Mouse (Mus musculus) adipocyte (in vitro differentiated cells): ENCODE results near the gene Frs3.

Experiments
- DNase-seq: peaks from one replicate; pipeline ENCODE4 v3.0.0-alpha.2; 2016; ENCODE audit warnings: low spot score

The Frs3 gene

GRCm38 (mm10) chr17:47691650-47692049, 2.8 kb downstream of the Frs3 start:
- DNase-seq, result no peak

- no peak for DNase-seq
Measured at GRCm38 (mm10) chr17:47693671-47694441, 5.0 kb downstream of the Frs3 start.

GRCm38 (mm10) chr17:47694442-47694502, 5.4 kb downstream of the Frs3 start, which contains the start of gene Gm21981:
TSS of gene Gm21981 (minus strand) at chr17:47694455.
- DNase-seq, result no peak

- DNase-seq, result peak; percentile 97
Measured at GRCm38 (mm10) chr17:47694503-47695336, 5.9 kb downstream of the Frs3 start, which contains the start of gene Prickle4. TSS of gene Prickle4 (minus strand) at chr17:47694736.

- DNase-seq, result no peak
Measured at GRCm38 (mm10) chr17:47695337-47695710, 6.5 kb downstream of the Frs3 start.

- DNase-seq, result no peak
Measured at GRCm38 (mm10) chr17:47698156-47698555, 9.3 kb downstream of the Frs3 start.

DNA sequence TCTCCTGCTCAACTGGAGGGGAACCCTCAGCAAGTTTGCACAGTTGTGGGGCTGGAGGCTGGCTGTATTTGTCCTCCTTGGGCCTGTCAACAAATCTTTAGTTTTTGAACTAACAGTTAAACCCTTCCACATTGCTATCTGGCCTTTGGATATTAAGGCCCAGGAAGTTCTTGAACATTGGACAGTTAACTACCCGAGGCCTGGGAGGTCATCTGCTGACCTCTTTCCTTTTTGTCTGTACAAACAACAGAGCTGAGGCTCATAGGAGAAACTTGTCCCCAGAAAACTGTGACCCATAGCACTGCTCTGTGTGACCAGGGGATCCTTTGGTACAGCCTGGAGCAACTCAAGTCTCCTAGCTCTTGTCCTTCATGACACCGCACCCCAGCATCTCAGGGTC, 10.2 kb downstream of the Frs3 start:
- DNase-seq, result no peak

DNA sequence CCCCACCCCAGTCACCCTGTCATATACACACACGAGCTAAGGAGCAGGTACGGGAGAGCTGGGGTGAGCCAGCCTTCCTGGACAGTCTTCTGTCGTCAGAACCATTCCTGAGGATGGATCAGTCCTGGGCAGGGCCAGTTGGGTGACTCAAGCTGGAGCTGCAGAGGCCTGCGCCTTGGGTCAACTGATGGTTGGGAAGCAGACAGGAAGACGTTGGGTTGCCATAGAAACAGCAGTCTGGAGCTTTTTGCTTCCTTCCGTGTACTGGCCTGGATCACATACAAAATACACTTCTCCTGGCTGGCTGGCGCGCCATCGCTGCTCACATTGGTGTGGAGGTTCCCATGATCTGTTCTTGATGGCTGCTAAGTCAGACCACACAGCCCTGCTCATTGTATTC, 13.0 kb downstream of the Frs3 start:
- DNase-seq, result no peak

- DNase-seq, result no peak
Measured at GRCm38 (mm10) chr17:47702548-47703345, 13.9 kb downstream of the Frs3 start.

DNA sequence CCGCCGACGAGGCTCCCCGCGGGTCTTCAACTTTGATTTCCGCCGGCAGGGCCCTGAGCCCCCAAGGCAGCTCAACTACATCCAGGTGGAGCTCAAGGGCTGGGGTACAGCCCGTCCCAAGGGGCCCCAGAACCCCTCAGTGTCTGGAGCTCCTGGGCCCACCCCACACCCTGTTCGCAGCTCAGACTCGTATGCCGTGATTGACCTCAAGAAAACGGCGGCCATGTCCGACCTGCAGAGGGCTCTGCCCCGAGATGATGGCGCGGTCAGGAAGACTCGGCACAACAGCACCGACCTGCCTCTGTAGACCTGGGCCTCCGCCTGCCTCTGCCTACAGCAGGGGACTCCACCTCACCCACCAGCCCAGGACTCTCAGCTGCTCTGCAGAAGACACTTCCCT, 14.7 kb downstream of the Frs3 start:
- no peak for DNase-seq

DNA sequence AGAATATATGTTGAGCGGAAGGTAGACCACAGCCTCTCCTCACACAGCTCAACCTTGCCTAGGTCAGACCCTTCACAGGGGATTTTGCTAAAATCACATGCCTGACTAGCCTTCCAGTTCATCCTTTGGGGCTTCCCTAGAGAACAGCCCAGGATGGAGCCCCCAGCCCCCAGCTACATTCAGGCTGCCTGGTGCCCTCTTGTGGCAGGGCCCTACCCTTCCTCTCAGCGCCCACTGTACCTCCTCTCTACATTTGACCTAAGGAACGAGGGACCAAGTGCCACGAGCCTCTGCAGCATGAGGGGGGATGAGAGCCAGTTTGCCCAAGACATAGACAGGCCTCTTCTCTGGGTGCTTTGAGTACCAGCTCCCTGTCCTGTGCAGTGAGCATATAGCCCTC, 15.9 kb downstream of the Frs3 start:
- DNase-seq, result no peak

GRCm38 (mm10) chr17:47706196-47706595, 17.4 kb downstream of the Frs3 start:
- DNase-seq, result no peak

DNA sequence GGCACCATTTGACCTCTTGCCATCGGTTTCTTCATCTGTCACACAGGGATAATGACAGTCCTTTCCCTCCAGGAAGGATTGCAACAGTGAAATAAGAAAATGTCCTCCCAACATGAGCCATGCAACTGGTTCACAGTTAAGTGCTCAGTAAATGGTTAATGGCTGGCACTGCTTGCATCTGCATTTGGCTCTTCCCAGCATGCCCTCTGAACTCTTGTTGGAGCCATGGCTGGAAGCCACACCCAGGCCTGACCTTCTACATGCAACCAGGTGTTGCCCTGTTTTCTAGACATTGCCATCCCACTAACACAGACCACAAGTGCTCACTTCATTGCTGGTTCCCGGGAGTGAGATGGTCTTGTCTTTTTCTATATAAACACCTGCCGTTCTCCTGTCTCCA, 19.1 kb downstream of the Frs3 start:
- DNase-seq, result peak; percentile 33

DNA sequence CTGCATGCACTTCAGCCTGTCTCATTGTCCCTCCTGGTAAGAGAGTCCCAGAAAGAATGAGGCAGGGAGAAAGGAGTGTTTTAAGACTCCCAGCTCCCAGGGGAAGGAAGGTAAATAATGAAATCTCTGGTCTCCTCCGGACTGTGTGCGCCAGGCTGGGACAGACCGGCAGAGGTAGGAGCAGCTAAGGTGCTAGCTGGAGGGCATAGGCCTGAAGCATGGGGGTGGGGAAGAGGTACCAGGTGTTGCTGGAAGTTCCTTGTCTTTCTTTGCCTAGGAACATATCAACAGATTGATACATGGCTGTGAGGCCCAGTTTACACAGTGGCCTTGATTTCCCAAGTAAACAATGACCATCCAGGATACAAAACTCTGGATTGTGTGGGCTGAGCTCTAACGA, 20.1 kb downstream of the Frs3 start:
- DNase-seq, result no peak

DNA sequence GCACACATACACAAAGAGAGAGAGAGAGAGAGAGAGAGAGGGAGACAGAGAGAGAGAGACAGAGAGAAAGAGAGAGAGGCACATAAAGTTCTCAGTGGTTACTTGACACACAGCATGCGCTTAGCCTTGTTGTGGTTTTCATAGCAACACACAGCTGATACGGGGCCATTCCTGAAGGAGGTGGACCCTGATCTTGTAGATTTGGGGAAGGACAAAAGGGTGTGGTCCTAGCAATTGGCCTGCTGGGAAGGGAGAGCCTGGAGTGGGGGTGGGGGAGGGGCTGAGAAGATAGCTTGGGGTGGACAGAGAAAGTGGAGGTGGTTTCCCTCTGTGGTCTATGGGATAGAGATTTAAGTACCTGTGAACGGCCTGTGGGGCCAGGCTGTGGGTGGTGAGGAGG, 21.2 kb downstream of the Frs3 start:
- no peak for DNase-seq

DNA sequence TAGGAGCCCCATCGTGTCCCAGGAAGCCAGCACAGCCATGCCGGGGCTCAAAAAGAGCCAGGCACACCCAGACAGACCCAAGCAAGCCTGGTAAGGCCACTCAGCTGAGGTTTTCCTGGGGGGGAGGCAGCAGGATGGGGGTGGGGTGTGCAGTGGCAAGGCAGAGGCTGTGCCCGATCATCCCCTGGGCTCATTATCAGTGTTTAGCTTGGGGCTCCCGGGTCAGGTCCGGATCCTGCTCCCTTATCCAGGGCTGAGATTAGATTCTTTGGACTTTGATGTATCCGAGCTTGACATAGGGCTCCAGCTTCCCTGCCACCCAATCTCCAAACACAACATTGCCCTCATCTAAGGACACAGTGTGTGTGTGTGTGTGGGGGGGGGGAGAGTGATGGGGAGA, 23.1 kb downstream of the Frs3 start:
- DNase-seq, result no peak

DNA sequence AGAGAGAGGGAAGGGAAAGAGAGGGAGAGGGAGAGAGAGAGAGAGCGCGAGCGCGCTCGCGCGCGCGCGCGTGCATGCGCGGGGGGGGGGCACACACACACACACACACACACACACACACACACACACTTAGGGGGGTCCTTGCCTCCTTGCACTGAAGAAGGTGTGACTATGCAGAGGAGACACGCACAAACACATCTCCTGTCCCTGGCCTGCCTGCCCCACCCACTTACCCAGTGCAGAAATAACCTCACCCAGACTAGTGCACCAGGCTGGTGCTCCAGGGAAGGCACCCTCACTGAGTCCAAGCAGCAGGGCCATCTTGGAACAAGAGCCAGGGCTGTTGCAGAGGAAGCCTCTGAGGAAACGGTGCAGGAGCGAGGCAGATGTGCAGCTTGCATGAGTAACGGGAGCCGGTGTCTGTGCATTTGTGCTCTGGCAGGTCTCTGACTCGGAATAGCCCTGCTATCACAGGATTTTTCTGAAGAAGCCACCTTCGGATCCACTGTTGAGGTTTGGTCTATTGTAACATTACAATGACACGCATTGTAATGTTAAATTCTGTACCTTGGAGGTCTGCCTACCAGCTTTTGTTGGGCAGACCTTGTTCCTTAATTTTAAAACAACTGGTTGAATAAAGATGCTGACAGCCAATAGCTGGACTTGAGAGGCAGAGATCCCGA, 24.2 kb downstream of the Frs3 start:
- no peak for DNase-seq

GRCm38 (mm10) chr17:47715037-47715436, 26.2 kb downstream of the Frs3 start:
- no peak for DNase-seq

DNA sequence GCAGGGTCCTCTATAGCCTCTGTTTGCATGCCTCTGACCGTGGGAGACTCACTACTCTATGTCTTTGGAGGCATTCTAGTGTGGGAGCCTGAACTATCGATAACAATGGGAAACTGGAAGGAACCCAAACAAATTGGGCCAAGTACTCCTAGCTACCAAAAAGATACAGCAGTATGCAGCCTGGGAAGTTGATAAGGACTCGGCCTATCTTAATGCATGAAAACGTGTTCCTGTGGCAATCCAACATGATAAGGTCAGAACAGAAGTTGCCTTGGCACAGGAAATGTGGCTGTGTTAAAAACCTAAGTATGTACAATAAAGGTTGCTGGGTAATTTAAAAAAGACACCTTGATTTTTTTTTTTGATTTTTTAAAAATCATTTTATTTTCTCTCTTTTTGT, 32.4 kb downstream of the Frs3 start:
- no peak for DNase-seq

DNA sequence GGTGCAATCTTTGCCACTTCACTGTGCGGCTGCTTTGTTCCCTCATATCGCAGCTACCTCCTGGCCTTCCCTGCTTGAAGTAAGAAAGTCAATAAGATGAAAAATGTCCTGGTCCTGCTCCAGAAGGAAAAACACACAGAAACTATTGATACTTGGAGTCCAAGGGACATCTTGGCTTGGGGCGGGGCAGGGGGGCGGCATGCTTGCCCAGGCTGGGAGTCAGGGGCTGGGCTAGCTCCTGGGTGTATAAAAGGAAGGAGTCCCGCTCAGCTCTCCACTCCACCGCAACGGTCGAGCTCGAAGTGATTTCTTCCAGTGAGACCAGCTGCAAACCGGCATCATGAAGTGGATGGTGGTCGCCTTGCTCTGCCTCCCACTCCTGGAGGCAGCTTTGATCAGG, 37.7 kb downstream of the Frs3 start, which contains the start of gene Pgc:
Gene Pgc, plus strand, starts transcription at position 277 of the 400 bp plus-strand sequence.
- no peak for DNase-seq

DNA sequence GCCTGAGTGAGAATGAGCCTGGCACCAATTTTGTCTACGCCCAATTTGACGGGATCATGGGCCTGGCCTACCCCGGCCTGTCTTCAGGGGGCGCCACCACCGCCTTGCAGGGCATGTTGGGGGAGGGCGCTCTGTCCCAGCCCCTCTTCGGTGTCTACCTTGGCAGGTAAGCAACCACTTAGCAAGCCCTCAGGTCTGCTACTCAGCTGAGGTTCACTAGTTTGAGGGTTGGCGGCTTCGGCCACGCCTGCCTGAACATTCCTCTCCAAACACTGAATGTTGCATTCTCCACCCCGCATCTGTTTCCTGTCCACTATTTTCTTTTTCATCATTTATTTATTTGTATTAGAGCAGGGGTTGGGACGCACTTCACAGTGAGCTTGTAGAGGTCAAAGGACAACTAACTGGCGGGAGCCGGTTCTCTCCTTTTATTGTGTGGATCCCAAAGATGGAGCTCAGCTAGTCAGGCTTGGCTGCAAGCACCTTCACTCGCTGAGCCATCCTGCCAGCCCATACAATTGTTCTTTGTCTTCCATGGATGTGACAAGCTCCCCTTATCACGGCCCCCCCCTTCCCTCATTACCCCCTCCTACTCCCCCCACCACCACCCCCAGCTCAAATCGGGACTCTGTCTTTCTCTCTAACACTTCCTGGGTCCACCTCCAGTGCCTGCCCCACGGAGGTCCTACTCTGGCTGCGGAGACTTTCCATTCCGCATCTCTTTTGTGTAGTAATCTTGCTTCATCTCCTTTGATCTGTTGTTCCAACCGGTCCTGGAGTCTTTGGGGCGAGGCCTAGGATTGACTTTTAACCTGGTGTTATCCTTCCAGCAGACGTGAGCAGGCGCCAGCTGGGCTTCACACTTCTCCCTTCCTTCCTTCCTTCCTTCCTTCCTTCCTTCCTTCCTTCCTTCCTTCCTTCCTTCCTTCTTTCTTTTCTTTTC, 42.1 kb downstream of the Frs3 start:
- DNase-seq, result no peak
